Mouse (Mus musculus): ENCODE results near the gene Macf1.

Gene Macf1

GRCm38 (mm10) chr4:123613309-123613947 lies 70.7 kb downstream of the Macf1 start:
- in situ Hi-C loops (cut with MboI; ENCODE audit: low pct_unique_long_range_greater_than_20kb in 1 of 2, low sequenced_read_pairs in 2 of 2, unreplicated experiment in 1 of 2), result no loop called here

GRCm38 (mm10) chr4:123611940-123612339 lies 72.2 kb downstream of the Macf1 start:
- in situ Hi-C loops (cut with MboI; ENCODE audit: low pct_unique_long_range_greater_than_20kb in 1 of 2, low sequenced_read_pairs in 2 of 2, unreplicated experiment in 1 of 2), result no loop called here

- in situ Hi-C loops (cut with MboI; ENCODE audit: low pct_unique_long_range_greater_than_20kb in 1 of 2, low sequenced_read_pairs in 2 of 2, unreplicated experiment in 1 of 2), result no loop called here
Measured at GRCm38 (mm10) chr4:123611241-123611640, 72.9 kb downstream of the Macf1 start.

GRCm38 (mm10) chr4:123607174-123607573 lies 77.0 kb downstream of the Macf1 start:
- in situ Hi-C loops (cut with MboI; ENCODE audit: low pct_unique_long_range_greater_than_20kb in 1 of 2, low sequenced_read_pairs in 2 of 2, unreplicated experiment in 1 of 2), result no loop called here

- in situ Hi-C loops (cut with MboI; ENCODE audit: low pct_unique_long_range_greater_than_20kb in 1 of 2, low sequenced_read_pairs in 2 of 2, unreplicated experiment in 1 of 2), result no loop called here
Measured at GRCm38 (mm10) chr4:123605948-123606347, 78.2 kb downstream of the Macf1 start.

GRCm38 (mm10) chr4:123605309-123605708 lies 78.9 kb downstream of the Macf1 start:
- in situ Hi-C loops (cut with MboI; ENCODE audit: low pct_unique_long_range_greater_than_20kb in 1 of 2, low sequenced_read_pairs in 2 of 2, unreplicated experiment in 1 of 2), result no loop called here

- in situ Hi-C loops (cut with MboI; ENCODE audit: low pct_unique_long_range_greater_than_20kb in 1 of 2, low sequenced_read_pairs in 2 of 2, unreplicated experiment in 1 of 2), result no loop called here
Measured at GRCm38 (mm10) chr4:123602700-123603261, 81.4 kb downstream of the Macf1 start.

GRCm38 (mm10) chr4:123601036-123601435 lies 83.1 kb downstream of the Macf1 start:
- in situ Hi-C loops (cut with MboI; ENCODE audit: low pct_unique_long_range_greater_than_20kb in 1 of 2, low sequenced_read_pairs in 2 of 2, unreplicated experiment in 1 of 2), result no loop called here

GRCm38 (mm10) chr4:123598519-123599228 lies 85.5 kb downstream of the Macf1 start:
- in situ Hi-C loops (cut with MboI; ENCODE audit: low pct_unique_long_range_greater_than_20kb in 1 of 2, low sequenced_read_pairs in 2 of 2, unreplicated experiment in 1 of 2), result no loop called here

GRCm38 (mm10) chr4:123594381-123594806 lies 89.8 kb downstream of the Macf1 start:
- in situ Hi-C loops (cut with MboI; ENCODE audit: low pct_unique_long_range_greater_than_20kb in 1 of 2, low sequenced_read_pairs in 2 of 2, unreplicated experiment in 1 of 2), result no loop called here

- in situ Hi-C loops (cut with MboI; ENCODE audit: low pct_unique_long_range_greater_than_20kb in 1 of 2, low sequenced_read_pairs in 2 of 2, unreplicated experiment in 1 of 2), result no loop called here
Measured at GRCm38 (mm10) chr4:123593664-123594063, 90.5 kb downstream of the Macf1 start.

GRCm38 (mm10) chr4:123592046-123592445 lies 92.1 kb downstream of the Macf1 start:
- in situ Hi-C loops (cut with MboI; ENCODE audit: low pct_unique_long_range_greater_than_20kb in 1 of 2, low sequenced_read_pairs in 2 of 2, unreplicated experiment in 1 of 2), result no loop called here

- in situ Hi-C loops (cut with MboI; ENCODE audit: low pct_unique_long_range_greater_than_20kb in 1 of 2, low sequenced_read_pairs in 2 of 2, unreplicated experiment in 1 of 2), result no loop called here
Measured at GRCm38 (mm10) chr4:123591026-123591635, 93.0 kb downstream of the Macf1 start.

GRCm38 (mm10) chr4:123589496-123589895 lies 94.7 kb downstream of the Macf1 start:
- in situ Hi-C loops (cut with MboI; ENCODE audit: low pct_unique_long_range_greater_than_20kb in 1 of 2, low sequenced_read_pairs in 2 of 2, unreplicated experiment in 1 of 2), result no loop called here

GRCm38 (mm10) chr4:123588353-123589301 lies 95.5 kb downstream of the Macf1 start:
- in situ Hi-C loops (cut with MboI; ENCODE audit: low pct_unique_long_range_greater_than_20kb in 1 of 2, low sequenced_read_pairs in 2 of 2, unreplicated experiment in 1 of 2), result no loop called here

- in situ Hi-C loops (cut with MboI; ENCODE audit: low pct_unique_long_range_greater_than_20kb in 1 of 2, low sequenced_read_pairs in 2 of 2, unreplicated experiment in 1 of 2), result no loop called here
Measured at GRCm38 (mm10) chr4:123587616-123588015, 96.5 kb downstream of the Macf1 start.

- in situ Hi-C loops (cut with MboI; ENCODE audit: low pct_unique_long_range_greater_than_20kb in 1 of 2, low sequenced_read_pairs in 2 of 2, unreplicated experiment in 1 of 2), result no loop called here
Measured at GRCm38 (mm10) chr4:123584720-123585093, 99.5 kb downstream of the Macf1 start.

GRCm38 (mm10) chr4:123584084-123584719 lies 100.0 kb downstream of the Macf1 start:
- in situ Hi-C loops (cut with MboI; ENCODE audit: low pct_unique_long_range_greater_than_20kb in 1 of 2, low sequenced_read_pairs in 2 of 2, unreplicated experiment in 1 of 2), result no loop called here
